Mouse (Mus musculus) embryo, embryonic 11 days (tissue): ENCODE measurements around the gene Adam15.

Experiments used
- DNase-seq: peaks from one replicate; pipeline ENCODE4 v3.0.0-alpha.2; 2015

Adam15 gene

DNA sequence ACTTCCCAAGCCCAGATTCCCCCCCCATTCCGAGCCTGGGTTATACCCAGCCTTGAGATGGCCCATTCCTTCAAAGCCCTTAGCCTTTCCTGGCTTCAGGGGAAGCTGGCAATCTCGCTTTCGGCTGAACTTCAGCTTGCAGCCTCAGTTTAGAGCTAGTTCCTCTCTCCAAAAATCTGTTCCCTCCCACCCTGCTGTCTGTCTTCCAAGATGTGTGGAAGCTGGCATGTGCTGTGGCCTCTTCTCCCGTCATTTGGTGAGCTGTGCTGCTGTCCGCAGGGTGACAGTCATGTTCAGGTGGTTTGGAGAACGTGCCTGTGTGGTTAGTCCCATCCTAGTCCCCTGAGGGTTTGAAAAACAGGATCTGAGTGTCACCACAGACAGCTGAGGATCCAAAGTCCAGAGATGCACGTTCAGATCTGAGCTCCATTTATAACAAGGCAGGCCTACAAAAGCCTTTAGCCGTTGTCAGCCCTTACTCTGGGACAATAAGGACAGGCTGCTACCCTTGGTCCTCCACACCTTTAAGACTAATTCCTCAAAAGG, 54.0 kb downstream of the Adam15 start:
- no peak for DNase-seq

- no peak for DNase-seq
These were observed 55.6 kb downstream of the Adam15 start for GRCm38 (mm10) chr3:89294195-89294594.

DNA sequence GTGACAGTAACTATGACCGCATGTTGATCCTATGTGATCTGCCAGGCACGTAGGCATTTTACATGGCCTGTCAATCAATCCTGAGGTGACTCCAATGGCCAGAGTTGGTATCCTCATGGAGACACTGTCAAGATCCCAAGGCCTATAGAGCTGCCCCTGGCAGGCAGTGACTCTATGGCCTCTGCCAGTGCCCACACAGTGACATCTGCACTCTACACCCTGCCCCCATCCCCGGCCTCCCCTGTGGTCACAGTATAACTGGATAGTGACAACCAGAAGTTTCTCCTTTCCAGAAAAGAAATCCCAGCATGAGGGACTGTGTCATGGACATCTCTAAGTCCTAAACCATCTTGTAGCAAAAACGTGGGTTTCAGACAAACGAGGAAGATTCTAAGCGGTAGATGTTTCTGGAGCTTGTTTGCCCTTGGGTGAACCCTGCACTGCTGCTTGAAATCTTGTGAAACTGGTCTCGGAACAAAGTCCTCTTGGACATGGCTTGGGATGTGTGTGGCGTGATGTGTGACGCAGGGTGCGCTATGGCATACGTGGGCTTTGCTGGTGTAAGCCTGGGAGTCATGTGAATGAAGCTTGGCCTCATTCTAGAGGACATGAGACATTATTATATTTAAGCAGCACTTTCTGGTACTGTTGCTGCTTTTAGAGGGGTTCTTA, 56.4 kb downstream of the Adam15 start:
- no peak for DNase-seq

DNA sequence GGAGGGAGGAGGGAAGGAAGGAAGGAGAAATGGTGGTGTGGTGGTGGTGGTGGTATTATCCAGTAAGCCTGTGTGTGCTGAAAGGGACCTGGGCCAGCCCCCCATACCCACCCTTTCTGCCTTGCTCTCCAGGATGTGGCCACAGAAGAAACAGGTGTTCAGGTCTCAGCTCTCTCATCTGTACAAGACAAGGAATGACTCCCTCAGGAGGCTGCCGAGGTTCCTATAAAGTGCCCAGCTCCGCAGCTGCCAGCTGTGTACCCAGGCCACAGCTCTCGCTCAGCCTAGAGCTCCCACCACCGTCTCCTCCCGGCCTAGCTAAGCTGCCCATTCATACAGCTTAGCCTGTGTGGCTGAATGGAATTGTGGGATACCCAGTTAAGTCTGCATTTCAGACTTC, 57.5 kb downstream of the Adam15 start:
- no peak for DNase-seq

GRCm38 (mm10) chr3:89291874-89292273, 57.9 kb downstream of the Adam15 start:
- DNase-seq: no peak
